ENCODE assay signal across 19 mouse cellular contexts in genomic region chr1:173359590-173360290, GRCm38 (mm10). TPM values are rescaled to one million over a fixed set of nuclear protein-coding genes. Genes with fewer than 3 reads are reported as not detected.
DNase-seq lines count a peak whose midpoint lies in the region; ATAC-seq lines count a peak whose summit lies in the region.
"Had no signal": no experiment of that assay in that cellular context is flagged by ENCODE, and none has a peak within 500 bp of the region (broad histone marks: within the 10 kb centered on the region; RNA-seq: fewer than 3 reads in every experiment).

No protein-coding gene starts in this region.

- no peak for DNase-seq in forebrain, embryonic 11.5 days (ENCODE audit: low spot score)
- DNase-seq in midbrain, embryonic 10.5 days (ENCODE audit: low spot score) = no peak
- peak; percentile 96 for DNase-seq in cerebellum, adult 9-10 months
- no peak for DNase-seq in ovary, adult 18-20 months (ENCODE audit: low spot score)
- no peak for DNase-seq in c-Kit-positive CD71-positive TER-119-positive erythroid progenitor cells, embryonic 14.5 days (ENCODE audit: low spot score)
- DNase-seq: adrenal gland, postnatal 10 days; gastrocnemius, adult 2 months; heart, adult 2 months; lung, postnatal 14 days; thymus, postnatal 4 days had no signal

- no peaks in the 10 kb centered on the region for H3K9me3 ChIP-seq in forebrain, embryonic 12.5 days
- H3K9me3 ChIP-seq in forebrain, embryonic 11.5 days (ENCODE audit: control insufficient read depth, low read length) = no peaks in the 10 kb centered on the region
- H3K9me3 ChIP-seq in midbrain, embryonic 13.5 days = no peaks in the 10 kb centered on the region
- no peaks in the 10 kb centered on the region for H3K9me3 ChIP-seq in midbrain, embryonic 10.5 days (replicated peaks)
- no peaks in the 10 kb centered on the region for H3K9me3 ChIP-seq in hindbrain, embryonic 15.5 days
- H3K9me3 ChIP-seq: embryonic facial prominence, embryonic 12.5 days; intestine, embryonic 15.5 days; limb, embryonic 13.5 days; liver, embryonic 15.5 days; neural tube, embryonic 12.5 days had no signal

- H3K27me3 ChIP-seq in forebrain, embryonic 12.5 days = no peaks in the 10 kb centered on the region
- no peaks in the 10 kb centered on the region for H3K27me3 ChIP-seq in forebrain, embryonic 11.5 days (ENCODE audit: control insufficient read depth, insufficient read depth, low read length)
- no peaks in the 10 kb centered on the region for H3K27me3 ChIP-seq in midbrain, embryonic 13.5 days
- H3K27me3 ChIP-seq in midbrain, embryonic 10.5 days (ENCODE audit: low read depth, poor library complexity, severe bottlenecking) = no peaks in the 10 kb centered on the region
- no peaks in the 10 kb centered on the region for H3K27me3 ChIP-seq in hindbrain, embryonic 15.5 days
- H3K27me3 ChIP-seq: embryonic facial prominence, embryonic 12.5 days; intestine, embryonic 15.5 days; neural tube, embryonic 12.5 days had no signal

- no peak for ATAC-seq in forebrain, embryonic 12.5 days (ENCODE audit: low FRiP score)
- ATAC-seq in forebrain, embryonic 11.5 days (replicated peaks; ENCODE audit: low FRiP score) = no peak
- ATAC-seq in midbrain, embryonic 13.5 days = no peak
- ATAC-seq in hindbrain, embryonic 15.5 days (ENCODE audit: low FRiP score, low read depth) = no peak
- ATAC-seq: intestine, embryonic 15.5 days had no signal

- H3K4me3 ChIP-seq in forebrain, embryonic 12.5 days (replicated peaks) = no peak overlapping the region
- no peak overlapping the region for H3K4me3 ChIP-seq in forebrain, embryonic 11.5 days (ENCODE audit: low read depth, low read length)
- H3K4me3 ChIP-seq in midbrain, embryonic 13.5 days (replicated peaks) = no peak overlapping the region
- H3K4me3 ChIP-seq in midbrain, embryonic 10.5 days = no peak overlapping the region
- H3K4me3 ChIP-seq in hindbrain, embryonic 15.5 days = no peak overlapping the region
- H3K4me3 ChIP-seq: embryonic facial prominence, embryonic 12.5 days; gastrocnemius, adult 2 months; heart, adult 2 months; intestine, embryonic 15.5 days; left cerebral cortex, adult 2 months; limb, embryonic 13.5 days; liver, embryonic 15.5 days; neural tube, embryonic 12.5 days had no signal

- H3K4me1 ChIP-seq in forebrain, embryonic 12.5 days = peaks cover 12% of the 10 kb centered on the region
- H3K4me1 ChIP-seq in forebrain, embryonic 11.5 days (replicated peaks; ENCODE audit: control insufficient read depth, insufficient read depth, low read length) = no peaks in the 10 kb centered on the region
- H3K4me1 ChIP-seq in midbrain, embryonic 13.5 days (replicated peaks) = peaks cover 57% of the 10 kb centered on the region
- H3K4me1 ChIP-seq in midbrain, embryonic 10.5 days = peaks cover 21% of the 10 kb centered on the region
- peaks cover 52% of the 10 kb centered on the region for H3K4me1 ChIP-seq in hindbrain, embryonic 15.5 days (replicated peaks)
- H3K4me1 ChIP-seq: intestine, embryonic 15.5 days; limb, embryonic 13.5 days had no signal

- H3K9ac ChIP-seq in forebrain, embryonic 12.5 days = no peak overlapping the region
- H3K9ac ChIP-seq in forebrain, embryonic 11.5 days (ENCODE audit: low read length) = no peak overlapping the region
- H3K9ac ChIP-seq in midbrain, embryonic 13.5 days (replicated peaks) = no peak overlapping the region
- no peak overlapping the region for H3K9ac ChIP-seq in hindbrain, embryonic 15.5 days
- H3K9ac ChIP-seq: embryonic facial prominence, embryonic 12.5 days; intestine, embryonic 15.5 days; limb, embryonic 13.5 days; liver, embryonic 15.5 days; neural tube, embryonic 12.5 days had no signal

- no peak overlapping the region for H3K4me2 ChIP-seq in forebrain, embryonic 12.5 days
- H3K4me2 ChIP-seq in forebrain, embryonic 11.5 days (ENCODE audit: low read depth, low read length, severe bottlenecking) = no peak overlapping the region
- no peak overlapping the region for H3K4me2 ChIP-seq in midbrain, embryonic 13.5 days (replicated peaks)
- no peak overlapping the region for H3K4me2 ChIP-seq in hindbrain, embryonic 15.5 days
- H3K4me2 ChIP-seq: embryonic facial prominence, embryonic 12.5 days; intestine, embryonic 15.5 days; limb, embryonic 13.5 days; liver, embryonic 15.5 days; neural tube, embryonic 12.5 days had no signal

- WGBS in forebrain, embryonic 12.5 days = 84% methylated on average over 4 of the region's 4 CpGs
- WGBS in forebrain, embryonic 11.5 days = 86% methylated on average over 4 of the region's 4 CpGs
- 57% methylated on average over 4 of the region's 4 CpGs for WGBS in midbrain, embryonic 13.5 days
- WGBS in midbrain, embryonic 10.5 days = 86% methylated on average over 4 of the region's 4 CpGs
- 45% methylated on average over 4 of the region's 4 CpGs for WGBS in hindbrain, embryonic 15.5 days

- H3K36me3 ChIP-seq in forebrain, embryonic 12.5 days (replicated peaks) = no peaks in the 10 kb centered on the region; the same call in none of the 2 replicates
- no peaks in the 10 kb centered on the region for H3K36me3 ChIP-seq in forebrain, embryonic 11.5 days (ENCODE audit: control insufficient read depth, insufficient read depth, low read length)
- peaks cover 18% of the 10 kb centered on the region; the same call in 1 of the 2 replicates for H3K36me3 ChIP-seq in midbrain, embryonic 13.5 days
- peaks cover 10% of the 10 kb centered on the region for H3K36me3 ChIP-seq in midbrain, embryonic 10.5 days
- H3K36me3 ChIP-seq in hindbrain, embryonic 15.5 days = peaks cover 6% of the 10 kb centered on the region; the same call in 1 of the 2 replicates
- H3K36me3 ChIP-seq: embryonic facial prominence, embryonic 12.5 days; intestine, embryonic 15.5 days; limb, embryonic 13.5 days; liver, embryonic 15.5 days had no signal

- H3K27ac ChIP-seq in forebrain, embryonic 12.5 days = 0 out of 2 replicates have a peak overlapping the region, but pooled peaks have one; percentile 6
- no peak overlapping the region for H3K27ac ChIP-seq in forebrain, embryonic 11.5 days (ENCODE audit: low read depth, low read length)
- 0 out of 2 replicates have a peak overlapping the region, but pooled peaks have one; percentile 25 for H3K27ac ChIP-seq in midbrain, embryonic 13.5 days
- H3K27ac ChIP-seq in midbrain, embryonic 10.5 days (replicated peaks) = no peak overlapping the region
- 0 out of 2 replicates have a peak overlapping the region, but pooled peaks have one; percentile 13 for H3K27ac ChIP-seq in hindbrain, embryonic 15.5 days (replicated peaks)
- H3K27ac ChIP-seq: embryonic facial prominence, embryonic 12.5 days; gastrocnemius, adult 2 months; heart, adult 2 months; intestine, embryonic 15.5 days; left cerebral cortex, adult 2 months; limb, embryonic 13.5 days; liver, embryonic 15.5 days; neural tube, embryonic 12.5 days had no signal

RNA-seq across cellular contexts. Expression of gene Cadm3, which starts 7.8 kb away (rescaled TPM):
- polyA plus RNA-seq in forebrain, embryonic 12.5 days (2016; fragmentation: Nextera tagmentation; extraction: Ambion mirVana) = 12.6 and 22.2 TPM in 2 replicates
- 15.6 and 16.0 TPM in 2 replicates for polyA plus RNA-seq in forebrain, embryonic 11.5 days (2014; fragmentation: Nextera tagmentation; extraction: Ambion mirVana)
- polyA plus RNA-seq in midbrain, embryonic 13.5 days (2015; fragmentation: Nextera tagmentation; extraction: Ambion mirVana) = 44.1 and 49.5 TPM in 2 replicates
- polyA plus RNA-seq in midbrain, embryonic 10.5 days (2016; fragmentation: Nextera tagmentation; extraction: Ambion mirVana) = 2.0 and 5.3 TPM in 2 replicates
- 81.5 and 84.8 TPM in 2 replicates for polyA plus RNA-seq in hindbrain, embryonic 15.5 days (2015; fragmentation: Nextera tagmentation; extraction: Ambion mirVana)

RNA-seq across cellular contexts. Expression of gene Aim2, which starts 9.1 kb away (rescaled TPM):
- polyA plus RNA-seq in forebrain, embryonic 12.5 days (2016; fragmentation: Nextera tagmentation; extraction: Ambion mirVana) = 6.9 and 7.5 TPM in 2 replicates
- polyA plus RNA-seq in forebrain, embryonic 11.5 days (2014; fragmentation: Nextera tagmentation; extraction: Ambion mirVana) = 4.3 and 5.8 TPM in 2 replicates
- polyA plus RNA-seq in midbrain, embryonic 13.5 days (2015; fragmentation: Nextera tagmentation; extraction: Ambion mirVana) = 2.6 and 3.3 TPM in 2 replicates
- polyA plus RNA-seq in midbrain, embryonic 10.5 days (2016; fragmentation: Nextera tagmentation; extraction: Ambion mirVana) = 6.7 TPM in 2 replicates
- polyA plus RNA-seq in hindbrain, embryonic 15.5 days (2015; fragmentation: Nextera tagmentation; extraction: Ambion mirVana) = 0.83 and 2.0 TPM in 2 replicates

RNA-seq across cellular contexts. Expression of gene Ackr1, which starts 26.2 kb away (rescaled TPM):
- 4.4 and 5.1 TPM in 2 replicates for polyA plus RNA-seq in forebrain, embryonic 12.5 days (2016; fragmentation: Nextera tagmentation; extraction: Ambion mirVana)
- 3.8 and 4.5 TPM in 2 replicates for polyA plus RNA-seq in forebrain, embryonic 11.5 days (2014; fragmentation: Nextera tagmentation; extraction: Ambion mirVana)
- polyA plus RNA-seq in midbrain, embryonic 13.5 days (2015; fragmentation: Nextera tagmentation; extraction: Ambion mirVana) = 14.0 and 14.8 TPM in 2 replicates
- polyA plus RNA-seq in midbrain, embryonic 10.5 days (2016; fragmentation: Nextera tagmentation; extraction: Ambion mirVana) = 1.6 and 2.4 TPM in 2 replicates
- polyA plus RNA-seq in hindbrain, embryonic 15.5 days (2015; fragmentation: Nextera tagmentation; extraction: Ambion mirVana) = 18.6 and 19.9 TPM in 2 replicates

Comparison
In these comparisons a context has a peak if more than half of its experiments do, and no peak if none do; other contexts are left out.
1. H3K27ac ChIP-seq: peak in forebrain, embryonic 12.5 days (single experiment), midbrain, embryonic 13.5 days (single experiment) and hindbrain, embryonic 15.5 days (single experiment); none in forebrain, embryonic 11.5 days (single experiment) and midbrain, embryonic 10.5 days (single experiment).